ENCODE assay signal across 7 mouse cellular contexts in genomic region chr4:137993821-137994561, GRCm38 (mm10). TPM values are rescaled to one million over a fixed set of nuclear protein-coding genes. Genes with fewer than 3 reads are reported as not detected.
DNase-seq lines count a peak whose midpoint lies in the region; ATAC-seq lines count a peak whose summit lies in the region.

No protein-coding gene starts in this region.

- H3K9me3 ChIP-seq in forebrain, embryonic 12.5 days: no peaks in the 10 kb centered on the region
- no peaks in the 10 kb centered on the region for H3K9me3 ChIP-seq in hindbrain, embryonic 13.5 days
- H3K9me3 ChIP-seq in limb, embryonic 13.5 days: no peaks in the 10 kb centered on the region
- H3K9me3 ChIP-seq in midbrain, embryonic 12.5 days: no peaks in the 10 kb centered on the region

- peak; percentile 33 for ATAC-seq in forebrain, embryonic 12.5 days (ENCODE audit: low FRiP score)
- peak; percentile 15 for ATAC-seq in hindbrain, embryonic 13.5 days (ENCODE audit: low FRiP score)
- 0 out of 2 replicates have a peak, but pooled peaks have one; percentile 17 for ATAC-seq in limb, embryonic 13.5 days (ENCODE audit: low FRiP score, low read depth)
- ATAC-seq in midbrain, embryonic 12.5 days (ENCODE audit: low FRiP score, low read depth): peak; percentile 11

- H3K36me3 ChIP-seq in forebrain, embryonic 12.5 days (replicated peaks): peaks cover 23% of the 10 kb centered on the region
- H3K36me3 ChIP-seq in hindbrain, embryonic 13.5 days: peaks cover 12% of the 10 kb centered on the region
- H3K36me3 ChIP-seq in limb, embryonic 13.5 days: peaks cover 32% of the 10 kb centered on the region
- H3K36me3 ChIP-seq in midbrain, embryonic 12.5 days: peaks cover 30% of the 10 kb centered on the region

- H3K27ac ChIP-seq in forebrain, embryonic 12.5 days: peak overlapping the region; percentile 97
- H3K27ac ChIP-seq in hindbrain, embryonic 13.5 days: peak overlapping the region; percentile 97
- H3K27ac ChIP-seq in limb, embryonic 13.5 days: peak overlapping the region; percentile 95
- H3K27ac ChIP-seq in midbrain, embryonic 12.5 days (replicated peaks): peak overlapping the region; percentile 97

- peaks cover 5% of the 10 kb centered on the region for H3K27me3 ChIP-seq in forebrain, embryonic 12.5 days
- H3K27me3 ChIP-seq in hindbrain, embryonic 13.5 days: no peaks in the 10 kb centered on the region
- H3K27me3 ChIP-seq in limb, embryonic 13.5 days: peaks cover 10% of the 10 kb centered on the region
- H3K27me3 ChIP-seq in midbrain, embryonic 12.5 days: peaks cover 18% of the 10 kb centered on the region

- peaks cover 39% of the 10 kb centered on the region for H3K4me1 ChIP-seq in forebrain, embryonic 12.5 days
- peaks cover 45% of the 10 kb centered on the region for H3K4me1 ChIP-seq in hindbrain, embryonic 13.5 days (replicated peaks)
- H3K4me1 ChIP-seq in limb, embryonic 13.5 days: peaks cover 38% of the 10 kb centered on the region
- H3K4me1 ChIP-seq in midbrain, embryonic 12.5 days: peaks cover 43% of the 10 kb centered on the region

- H3K9ac ChIP-seq in forebrain, embryonic 12.5 days: peak overlapping the region; percentile 100
- peak overlapping the region; percentile 100 for H3K9ac ChIP-seq in hindbrain, embryonic 13.5 days
- H3K9ac ChIP-seq in limb, embryonic 13.5 days: peak overlapping the region; percentile 96
- H3K9ac ChIP-seq in midbrain, embryonic 12.5 days (replicated peaks): peak overlapping the region; percentile 100

- peak; percentile 51 for DNase-seq in Muller cell, postnatal 12 days (ENCODE audit: inconsistent ontology term)
- peak; percentile 20 for DNase-seq in c-Kit-positive CD71-positive TER-119-negative erythroid progenitor cells, embryonic 14.5 days (ENCODE audit: low read depth)
- DNase-seq in spleen, postnatal 36 days (ENCODE audit: low spot score in 2 of 2): peak; percentile 30 to 31

- peak overlapping the region; percentile 100 for H3K4me3 ChIP-seq in forebrain, embryonic 12.5 days (replicated peaks)
- peak overlapping the region; percentile 98 for H3K4me3 ChIP-seq in hindbrain, embryonic 13.5 days
- peak overlapping the region; percentile 95 for H3K4me3 ChIP-seq in limb, embryonic 13.5 days
- H3K4me3 ChIP-seq in midbrain, embryonic 12.5 days: peak overlapping the region; percentile 100

- H3K4me2 ChIP-seq in forebrain, embryonic 12.5 days: peak overlapping the region; percentile 77
- peak overlapping the region; percentile 93 for H3K4me2 ChIP-seq in hindbrain, embryonic 13.5 days
- H3K4me2 ChIP-seq in limb, embryonic 13.5 days (replicated peaks): peak overlapping the region; percentile 83
- H3K4me2 ChIP-seq in midbrain, embryonic 12.5 days (replicated peaks): peak overlapping the region; percentile 84

- WGBS in forebrain, embryonic 12.5 days: under 1% methylated on average over 30 of the region's 60 CpGs
- WGBS in hindbrain, embryonic 13.5 days: 0% methylated on average over 46 of the region's 60 CpGs
- under 1% methylated on average over 46 of the region's 60 CpGs for WGBS in limb, embryonic 13.5 days
- 2% methylated on average over 47 of the region's 60 CpGs for WGBS in midbrain, embryonic 12.5 days

RNA-seq across cellular contexts. Expression of gene Eif4g3, which starts 1.2 kb away (rescaled TPM):
- polyA plus RNA-seq in forebrain, embryonic 12.5 days (2016; fragmentation: Nextera tagmentation; extraction: Ambion mirVana): 58.0 and 60.5 TPM in 2 replicates
- 48.7 and 53.1 TPM in 2 replicates for polyA plus RNA-seq in hindbrain, embryonic 13.5 days (2015; fragmentation: Nextera tagmentation; extraction: Ambion mirVana)
- 38.4 and 38.6 TPM in 2 replicates for polyA plus RNA-seq in limb, embryonic 13.5 days (2015; fragmentation: Nextera tagmentation; extraction: Ambion mirVana)
- 61.6 and 62.8 TPM in 2 replicates for polyA plus RNA-seq in midbrain, embryonic 12.5 days (2016; fragmentation: Nextera tagmentation; extraction: Ambion mirVana)

Comparison
In these comparisons a context has a peak if more than half of its experiments do, and no peak if none do; other contexts are left out.
1. Peak in every context shown above with its lines: DNase-seq, ATAC-seq, H3K4me3 ChIP-seq and H3K27ac ChIP-seq.